Mouse (Mus musculus) brain, embryonic 14.5 days (tissue): ENCODE measurements around the gene Ubox5.

Experiments used
- CTCF ChIP-seq: fragments of 200-500 bp; IDR thresholded peaks from 2 replicates; pipeline ENCODE4 v1.5.1; 2012; ENCODE audit warnings: inconsistent platforms, mild to moderate bottlenecking, moderate library complexity, borderline replicate concordance; ENCODE audit not compliant: insufficient read depth, insufficient read length; ENCODE audit errors: extremely low read depth
- POLR2A ChIP-seq: fragments of 200-500 bp; IDR thresholded peaks from 2 replicates; pipeline ENCODE4 v1.6.1; 2012; ENCODE audit warnings: mild to moderate bottlenecking, inconsistent platforms, borderline replicate concordance; ENCODE audit not compliant: poor library complexity, insufficient read depth, insufficient read length, severe bottlenecking; ENCODE audit errors: extremely low read depth

DNA sequence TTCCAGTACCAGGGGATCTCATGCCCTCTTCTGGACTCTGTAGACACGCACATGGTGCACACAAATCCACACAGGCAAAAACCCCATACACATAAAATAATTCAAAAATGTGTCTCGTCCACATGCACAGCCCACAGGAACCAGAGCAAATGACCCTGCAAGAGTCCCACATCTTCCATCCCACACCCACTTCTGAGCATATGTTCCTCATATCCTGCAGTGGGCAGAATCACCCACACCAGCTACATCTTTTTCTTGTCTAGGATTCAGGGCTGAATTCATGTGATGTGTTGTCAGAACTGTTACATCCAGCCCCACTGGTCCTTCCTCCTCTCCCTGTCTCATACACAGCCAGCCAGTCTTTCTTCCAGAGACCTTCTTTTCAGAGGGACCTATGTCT, 23.5 kb upstream of the Ubox5 start:
- TF ChIP-seq CTCF (no peak), POLR2A (no peak)
